Mouse (Mus musculus) inflammation-experienced regulatory T-cells, adult 6 months (primary cell): ENCODE measurements around the gene Zfp597. TPM values are rescaled to one million over a fixed set of nuclear protein-coding genes. Genes with fewer than 3 reads are reported as not detected.

Source experiments
- ATAC-seq: one replicate; pipeline ENCODE4 v1.8.0; 2017
- polyA plus RNA-seq, 3 experiments: library from polyadenylated mRNA; unstranded; fragments of 100-300 nt; shearing (Covaris generic); gene quantifications; one replicate each; pipeline ENCODE4 v1.2.1; 2017

The Zfp597 gene
- 10 to 100 TPM; 11.4 to 14.1 (median 12.6) TPM for polyA plus RNA-seq

- peak; percentile 96 for ATAC-seq
Measured at GRCm38 (mm10) chr16:3884201-3885064, at the start of gene Zfp597, which contains the start of gene Gm20695. TSS of gene Zfp597 (minus strand) at chr16:3884561. TSS of gene Gm20695 (plus strand) at chr16:3884648.

DNA sequence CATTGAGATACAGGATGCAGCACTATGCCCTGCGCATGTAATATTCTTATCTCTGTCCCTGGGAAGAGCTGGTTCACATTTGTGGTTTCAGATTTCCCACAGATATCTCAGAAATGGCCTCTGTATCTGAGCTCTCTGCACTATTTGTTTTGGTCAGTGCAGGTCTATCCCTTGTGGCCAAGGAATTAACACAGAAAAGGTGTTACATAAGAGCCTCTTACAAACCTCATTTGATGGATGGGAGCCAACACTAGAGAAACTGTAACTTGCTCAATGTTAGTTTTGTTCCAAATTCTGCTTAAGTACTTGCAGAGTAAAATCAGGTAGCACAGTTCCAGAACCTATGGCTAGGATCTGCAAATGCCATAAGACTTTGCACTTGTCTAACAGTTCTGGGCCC lies 49.7 kb upstream of the Zfp597 start:
- ATAC-seq, result no peak

DNA sequence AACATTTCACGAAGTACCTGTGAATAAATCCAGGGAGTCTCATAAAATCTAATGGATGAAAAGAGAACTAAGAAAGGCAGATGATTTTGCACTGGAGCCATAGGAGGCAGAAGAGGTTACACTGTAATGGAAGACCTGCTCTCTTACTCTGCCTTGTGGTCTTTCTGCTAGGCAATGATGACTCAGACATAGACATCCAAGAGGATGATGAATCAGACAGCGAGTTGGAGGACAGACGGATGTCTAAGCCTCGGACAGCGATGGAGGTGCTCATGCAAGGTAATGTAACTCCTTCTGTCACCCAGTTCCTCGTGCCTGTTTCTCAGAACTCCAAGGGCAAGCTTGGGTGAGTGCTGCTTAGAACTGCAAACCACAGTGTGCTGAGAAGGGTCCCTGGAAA lies 49.2 kb upstream of the Zfp597 start:
- no peak for ATAC-seq

DNA sequence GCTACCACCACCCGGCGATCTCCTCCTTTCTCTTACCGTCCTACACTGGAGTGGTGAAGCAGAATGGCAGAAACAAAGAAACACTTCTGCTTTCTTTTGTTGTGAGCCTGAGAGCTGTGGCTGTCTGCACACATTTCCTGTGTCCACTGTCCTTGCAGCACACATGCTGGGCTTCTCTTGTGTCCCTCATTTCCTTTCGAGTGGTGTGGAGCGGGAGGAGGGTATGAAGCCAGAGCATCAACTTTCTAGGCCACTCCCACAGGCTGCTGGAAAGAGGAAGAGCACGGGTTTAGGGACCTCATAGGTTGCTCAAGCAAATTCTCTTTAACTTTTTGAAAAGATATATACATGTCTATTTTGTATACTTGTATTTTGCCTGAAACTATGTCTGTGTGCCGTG lies 44.8 kb upstream of the Zfp597 start:
- no peak for ATAC-seq

DNA sequence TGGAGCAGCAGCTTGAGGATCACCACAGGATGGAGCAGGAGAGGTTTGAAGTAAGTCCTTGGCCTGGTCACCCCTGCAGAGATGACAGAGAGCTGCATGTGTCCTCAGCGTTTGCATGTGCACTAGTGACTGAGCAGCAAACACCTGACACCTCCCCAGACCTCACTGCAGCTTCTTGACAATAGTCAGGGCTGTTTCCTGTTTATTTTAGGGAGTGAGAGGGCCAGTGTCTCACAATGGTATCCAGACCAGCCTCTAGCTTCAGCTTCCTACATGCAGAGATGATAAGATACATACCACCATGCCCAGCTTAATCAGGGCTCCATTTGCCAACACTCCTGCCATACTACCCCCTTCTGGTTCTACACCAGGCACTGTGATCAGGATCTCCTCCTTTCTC lies 44.2 kb upstream of the Zfp597 start:
- ATAC-seq, result no peak

DNA sequence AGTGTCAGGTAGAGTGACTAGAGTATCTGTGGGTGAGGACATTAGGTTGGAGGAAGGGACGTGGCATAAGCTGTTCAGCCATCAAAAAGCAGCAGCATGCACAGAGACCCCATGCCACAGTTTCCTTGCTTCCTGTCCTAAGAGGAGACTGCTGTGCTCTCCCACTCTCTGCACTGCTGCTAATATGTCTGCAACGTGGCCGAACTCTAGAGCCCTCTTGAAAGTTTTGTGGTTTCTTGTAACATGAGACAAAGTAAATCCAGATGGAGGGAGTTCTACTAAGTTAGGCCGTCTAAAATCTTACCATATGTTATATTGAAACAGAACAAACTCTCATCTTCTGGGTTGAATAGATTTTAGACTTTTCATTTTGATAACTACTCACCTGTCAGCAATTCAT lies 39.6 kb upstream of the Zfp597 start:
- no peak for ATAC-seq

DNA sequence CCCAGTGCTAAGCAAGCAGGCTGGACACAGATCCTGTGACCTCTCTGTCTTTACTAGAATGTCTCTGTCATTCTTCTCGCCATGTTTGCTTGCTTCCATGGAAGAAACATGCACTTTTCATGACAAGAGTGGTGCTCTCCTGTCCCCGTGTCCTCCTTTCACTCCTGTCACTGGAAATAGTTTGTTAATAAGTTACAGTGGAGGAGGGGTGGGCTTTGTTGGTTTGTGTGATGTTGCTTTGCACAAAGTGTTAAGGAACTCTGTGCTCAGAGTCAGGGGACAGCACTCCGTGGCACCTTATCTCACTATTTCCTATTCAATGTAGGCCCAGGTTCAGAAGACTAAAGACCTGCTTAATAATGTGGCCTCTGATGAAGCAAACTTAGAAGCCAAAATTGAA lies 39.2 kb upstream of the Zfp597 start:
- no peak for ATAC-seq

- ATAC-seq, result no peak
Measured at GRCm38 (mm10) chr16:3920756-3921155, 36.4 kb upstream of the Zfp597 start.

GRCm38 (mm10) chr16:3909118-3909517 lies 24.8 kb upstream of the Zfp597 start:
- peak; percentile 35 for ATAC-seq

GRCm38 (mm10) chr16:3908537-3909111 lies 24.3 kb upstream of the Zfp597 start, which contains the start of the genes 1700037C18Rik and Cluap1:
TSS of gene 1700037C18Rik (minus strand) at chr16:3908689.
TSS of gene Cluap1 (plus strand) at chr16:3908801.
- peak; percentile 84 for ATAC-seq

GRCm38 (mm10) chr16:3907471-3907870 lies 23.1 kb upstream of the Zfp597 start:
- no peak for ATAC-seq

- no peak for ATAC-seq
Measured at GRCm38 (mm10) chr16:3896553-3896952, 12.2 kb upstream of the Zfp597 start.

DNA sequence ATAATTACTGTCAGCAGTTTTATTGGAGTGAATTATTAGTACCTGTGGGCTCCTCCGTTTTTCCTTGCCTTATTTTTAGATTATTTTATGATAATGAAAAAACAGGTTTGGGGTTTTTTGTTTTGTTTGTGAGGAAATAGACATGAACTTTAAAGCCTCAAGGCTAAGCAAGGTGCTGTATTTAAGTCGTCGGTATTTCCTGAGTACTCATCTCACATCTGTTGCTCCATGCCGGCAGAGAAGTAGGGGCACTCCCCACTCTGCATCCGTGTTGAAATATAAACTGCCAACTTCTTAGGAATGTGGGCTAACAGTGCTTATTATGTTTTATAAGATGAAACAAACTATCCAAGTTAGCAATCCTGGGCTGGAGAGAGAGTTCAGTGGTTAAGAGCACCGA lies 11.7 kb upstream of the Zfp597 start:
- peak; percentile 36 for ATAC-seq

- peak; percentile 93 for ATAC-seq
Measured at GRCm38 (mm10) chr16:3895173-3895792, 10.9 kb upstream of the Zfp597 start.

DNA sequence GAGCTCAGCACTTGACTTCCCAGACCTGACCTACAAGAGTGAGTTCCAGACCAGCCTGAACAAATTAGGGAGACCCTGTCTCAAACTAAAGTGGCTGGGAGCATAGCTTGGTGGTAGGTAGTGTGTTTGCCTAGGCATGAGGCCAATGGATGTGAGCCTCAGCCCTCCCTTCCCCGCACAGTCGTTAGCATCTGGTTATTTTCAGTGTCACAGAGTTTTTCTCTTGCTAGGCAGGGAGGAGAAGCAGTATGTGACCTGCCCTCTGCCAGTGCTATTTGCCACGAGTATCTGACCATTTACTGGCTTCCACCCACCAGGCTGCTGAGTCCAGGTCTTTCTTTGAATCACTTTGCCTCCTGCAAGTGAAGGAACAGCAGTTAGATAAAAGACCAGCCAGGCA lies 9.4 kb upstream of the Zfp597 start:
- ATAC-seq, result no peak

- ATAC-seq, result no peak
Measured at GRCm38 (mm10) chr16:3891621-3892295, 7.4 kb upstream of the Zfp597 start.

DNA sequence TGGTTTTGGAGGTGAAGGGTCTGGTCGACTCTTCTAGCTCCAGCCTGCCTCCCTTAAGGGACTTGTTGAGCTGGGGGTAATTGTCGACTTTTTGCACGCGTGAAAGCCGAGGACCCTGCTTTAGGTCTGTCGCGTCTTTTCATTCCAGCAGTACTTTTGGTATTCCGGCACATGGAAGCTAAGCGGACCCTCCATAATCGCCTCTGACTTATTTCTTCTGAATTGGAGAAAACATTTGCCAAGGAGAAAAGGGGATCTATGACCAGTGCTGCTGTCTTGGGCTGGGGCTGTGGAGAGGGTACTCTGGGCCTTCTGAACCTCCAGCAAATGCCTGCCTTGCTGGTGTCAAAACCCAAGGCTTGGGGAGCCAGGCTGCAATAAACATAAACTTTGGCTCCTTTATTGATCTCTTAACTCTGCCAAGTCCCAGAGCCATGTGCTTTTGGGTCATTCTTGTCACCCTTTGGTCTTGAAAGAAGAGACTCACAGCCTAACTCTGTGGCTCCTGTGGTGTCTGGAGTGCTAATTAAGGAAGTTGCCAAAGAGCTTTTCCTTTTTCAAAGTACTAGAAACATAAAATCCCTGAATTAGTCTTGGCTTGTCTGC lies 807 bp upstream of the Zfp597 start:
- ATAC-seq, result no peak

- ATAC-seq, result no peak
Measured at GRCm38 (mm10) chr16:3876346-3876745, 8.0 kb downstream of the Zfp597 start.

DNA sequence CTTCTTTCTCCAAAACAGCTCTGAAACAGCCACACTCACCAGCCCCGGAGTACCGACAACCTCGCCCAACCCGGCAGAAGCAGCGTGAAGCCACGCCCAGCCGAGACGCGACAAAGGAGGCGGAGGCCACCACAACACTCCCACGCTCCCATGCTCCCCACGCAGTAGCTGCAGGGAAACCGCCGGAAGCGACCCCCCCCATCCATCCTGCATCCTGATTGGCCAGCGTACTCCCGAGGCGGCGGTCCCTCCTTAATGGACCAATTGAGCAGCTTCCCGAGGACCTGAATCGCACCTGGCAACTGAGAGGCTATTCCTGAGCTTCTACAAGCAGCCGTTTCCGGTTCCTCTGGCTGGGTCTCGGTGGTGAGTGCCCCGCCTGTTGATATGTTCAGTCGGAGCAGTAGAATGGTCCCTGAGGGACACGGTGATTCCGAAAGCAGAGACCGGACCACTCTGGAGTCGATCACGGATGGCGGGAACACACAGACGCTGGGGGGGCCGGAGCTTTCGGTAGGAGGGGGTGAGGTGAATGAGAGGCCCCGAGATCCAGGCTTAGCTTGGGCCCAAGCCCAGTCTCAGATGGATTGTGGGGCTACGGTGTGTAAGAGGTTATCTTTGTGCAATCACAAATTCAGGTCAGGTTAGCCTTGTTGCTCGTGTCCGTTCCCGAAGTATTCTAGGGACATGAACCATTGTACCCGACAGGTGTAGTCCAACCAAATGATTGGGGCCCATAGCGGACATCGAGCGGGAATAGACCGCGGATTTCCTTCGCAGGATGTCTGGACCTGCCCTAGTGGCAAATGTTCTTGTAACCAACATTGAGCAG lies 11.9 kb downstream of the Zfp597 start, which contains the start of gene Naa60:
Gene Naa60 (plus strand): TSS at position 160 of the 832 bp plus-strand sequence.
- ATAC-seq, result peak; percentile 94

DNA sequence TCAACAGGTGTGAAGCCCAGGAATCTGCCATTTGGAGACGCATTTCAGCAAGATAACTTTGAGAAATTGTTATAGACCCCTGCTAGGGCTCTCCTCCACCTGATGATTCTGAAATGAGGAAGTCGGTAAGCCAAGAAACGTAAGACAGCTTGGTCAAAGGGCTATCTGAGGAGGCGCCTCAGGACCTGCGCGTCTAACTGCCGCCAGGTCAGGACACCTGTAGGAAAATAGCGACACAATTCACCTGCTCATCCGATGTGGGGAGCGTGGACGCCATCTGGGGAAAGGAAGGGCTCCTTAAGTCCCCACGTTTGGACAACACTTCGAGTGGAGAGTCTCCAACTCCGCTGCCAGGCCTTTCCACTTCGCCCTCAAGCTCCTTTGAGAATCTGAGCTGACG lies 12.5 kb downstream of the Zfp597 start:
- ATAC-seq, result no peak

GRCm38 (mm10) chr16:3859254-3859653 lies 25.1 kb downstream of the Zfp597 start:
- no peak for ATAC-seq
